Mouse (Mus musculus) C3H10T1/2 (cell line): ENCODE results near the gene Gm1553. TPM values are rescaled to one million over a fixed set of nuclear protein-coding genes. Genes with fewer than 3 reads are reported as not detected.

Experiments
- polyA plus RNA-seq, 2 experiments: library from polyadenylated mRNA; unstranded; fragments of >200 nt; fragmentation: generic; extraction: Trizol; gene quantifications; one replicate each; pipeline ENCODE4 v1.2.1; 2012; ENCODE audit warnings: missing spikeins in 2 of 2

Gm1553 gene
- polyA plus RNA-seq, result not detected

GRCm38 (mm10) chr10:82492518-82492917, at the start of gene Gm1553:
Gm1553 (minus strand) TSS chr10:82492618.

Other genes with a start within 250 kb of the Gm1553 start
- gene 4932415D10Rik, start 176.0 kb downstream of the Gm1553 start, polyA plus RNA-seq, result not detected
- 1 to 10 TPM in 1 of 2 experiments, under 1 TPM in 1; 0.20 to 4.6 TPM for gene Gm4924, start 138.4 kb downstream of the Gm1553 start, polyA plus RNA-seq
- gene 1190007I07Rik, start 130.6 kb upstream of the Gm1553 start, polyA plus RNA-seq, result 10 to 100 TPM; 10.8 to 12.5 TPM
- gene Tdg, start 137.2 kb upstream of the Gm1553 start, polyA plus RNA-seq, result 10 to 100 TPM in 1 of 2 experiments, 1 to 10 TPM in 1; 2.9 to 11.0 TPM
- 10 to 100 TPM in 1 of 2 experiments, 1 to 10 TPM in 1; 2.3 to 50.4 TPM for gene Glt8d2, start 198.0 kb upstream of the Gm1553 start, polyA plus RNA-seq
- gene Hcfc2, start 203.5 kb upstream of the Gm1553 start, polyA plus RNA-seq, result 1 to 10 TPM in 1 of 2 experiments, under 1 TPM in 1; 0.60 to 8.4 TPM